Mouse (Mus musculus) cerebellum, adult 9-11 months (tissue): ENCODE results near the gene Jsrp1.

Experiments
- DNase-seq: peaks from one replicate; pipeline ENCODE4 v3.0.0; 2022

Gene Jsrp1

GRCm38 (mm10) chr10:80808099-80808984 lies 5.0 kb downstream of the Jsrp1 start:
- DNase-seq = peak; percentile 58

GRCm38 (mm10) chr10:80807057-80807627 lies 6.2 kb downstream of the Jsrp1 start:
- peak; percentile 94 for DNase-seq

- peak; percentile 76 for DNase-seq
Observed at GRCm38 (mm10) chr10:80806341-80807056, 6.8 kb downstream of the Jsrp1 start.

GRCm38 (mm10) chr10:80805925-80806324 lies 7.4 kb downstream of the Jsrp1 start:
- peak; percentile 87 for DNase-seq

- peak; percentile 64 for DNase-seq
Observed at GRCm38 (mm10) chr10:80805322-80805721, 8.0 kb downstream of the Jsrp1 start.

GRCm38 (mm10) chr10:80804916-80805315 lies 8.4 kb downstream of the Jsrp1 start, which contains the start of gene Amh:
Gene Amh, plus strand, starts transcription at chr10:80805243.
- DNase-seq = peak; percentile 63

- peak; percentile 68 for DNase-seq
Observed at GRCm38 (mm10) chr10:80804340-80804739, 9.0 kb downstream of the Jsrp1 start.

- no peak for DNase-seq
Observed at GRCm38 (mm10) chr10:80802996-80803395, 10.3 kb downstream of the Jsrp1 start.

- DNase-seq = no peak
Observed at GRCm38 (mm10) chr10:80802204-80802912, 10.9 kb downstream of the Jsrp1 start.

- no peak for DNase-seq
Observed at GRCm38 (mm10) chr10:80799070-80799566, 14.2 kb downstream of the Jsrp1 start.

- peak; percentile 98 for DNase-seq
Observed at GRCm38 (mm10) chr10:80798150-80799006, 14.9 kb downstream of the Jsrp1 start, which contains the start of the genes Sf3a2 and Plekhj1. Gene Sf3a2, plus strand, starts transcription at chr10:80798198. Gene Plekhj1, minus strand, starts transcription at chr10:80798626.

GRCm38 (mm10) chr10:80797186-80798149 lies 15.8 kb downstream of the Jsrp1 start:
- DNase-seq = peak; percentile 32

GRCm38 (mm10) chr10:80796307-80796848 lies 16.9 kb downstream of the Jsrp1 start:
- DNase-seq = peak; percentile 66

- DNase-seq = peak; percentile 50
Observed at GRCm38 (mm10) chr10:80794750-80795149, 18.5 kb downstream of the Jsrp1 start.

- peak; percentile 70 for DNase-seq
Observed at GRCm38 (mm10) chr10:80793803-80794202, 19.5 kb downstream of the Jsrp1 start.

GRCm38 (mm10) chr10:80793033-80793784 lies 20.1 kb downstream of the Jsrp1 start:
- DNase-seq = peak; percentile 81

- peak; percentile 89 for DNase-seq
Observed at GRCm38 (mm10) chr10:80792175-80793032, 20.9 kb downstream of the Jsrp1 start.
